Mouse (Mus musculus) NIH3T3 (cell line): ENCODE measurements around the gene Actg2.

Source experiments
- DNase-seq: peaks from one replicate; pipeline ENCODE4 v3.0.0-alpha.2; 2012; ENCODE audit warnings: low read depth

The Actg2 gene

GRCm38 (mm10) chr6:83512495-83512894 is 23.6 kb downstream of the Actg2 start:
- DNase-seq = peak; percentile 87

GRCm38 (mm10) chr6:83510210-83510609 is 25.9 kb downstream of the Actg2 start:
- DNase-seq = peak; percentile 75

GRCm38 (mm10) chr6:83509442-83509841 is 26.6 kb downstream of the Actg2 start:
- DNase-seq = peak; percentile 80

- no peak for DNase-seq
These were observed 28.9 kb downstream of the Actg2 start for GRCm38 (mm10) chr6:83507168-83507546.

- DNase-seq = peak; percentile 99
These were observed 29.6 kb downstream of the Actg2 start, which contains the start of gene Dguok for GRCm38 (mm10) chr6:83506258-83507167. Dguok (minus strand) TSS chr6:83506969.

GRCm38 (mm10) chr6:83505554-83505953 is 30.5 kb downstream of the Actg2 start:
- DNase-seq = no peak

- DNase-seq = no peak
These were observed 32.7 kb downstream of the Actg2 start for GRCm38 (mm10) chr6:83503361-83503760.

GRCm38 (mm10) chr6:83502656-83503055 is 33.4 kb downstream of the Actg2 start:
- DNase-seq = no peak

GRCm38 (mm10) chr6:83501524-83502310 is 34.3 kb downstream of the Actg2 start:
- no peak for DNase-seq

GRCm38 (mm10) chr6:83500462-83500861 is 35.6 kb downstream of the Actg2 start:
- no peak for DNase-seq

GRCm38 (mm10) chr6:83499078-83499477 is 37.0 kb downstream of the Actg2 start:
- DNase-seq = no peak

GRCm38 (mm10) chr6:83496753-83497710 is 39.0 kb downstream of the Actg2 start:
- DNase-seq = peak; percentile 72

GRCm38 (mm10) chr6:83496009-83496752 is 39.9 kb downstream of the Actg2 start:
- peak; percentile 90 for DNase-seq

GRCm38 (mm10) chr6:83490622-83491021 is 45.4 kb downstream of the Actg2 start:
- no peak for DNase-seq

GRCm38 (mm10) chr6:83488200-83488599 is 47.9 kb downstream of the Actg2 start:
- no peak for DNase-seq

- DNase-seq = no peak
These were observed 48.8 kb downstream of the Actg2 start for GRCm38 (mm10) chr6:83487298-83487697.

- DNase-seq = no peak
These were observed 50.2 kb downstream of the Actg2 start for GRCm38 (mm10) chr6:83485854-83486253.

- DNase-seq = no peak
These were observed 52.3 kb downstream of the Actg2 start for GRCm38 (mm10) chr6:83483776-83484175.

GRCm38 (mm10) chr6:83482418-83483085 is 53.5 kb downstream of the Actg2 start:
- no peak for DNase-seq

- DNase-seq = no peak
These were observed 55.9 kb downstream of the Actg2 start for GRCm38 (mm10) chr6:83480019-83480655.
